Mouse (Mus musculus): Measurements from ENCODE around the gene Cd83. TPM values are rescaled to one million over a fixed set of nuclear protein-coding genes. Genes with fewer than 3 reads are reported as not detected.

Cd83 gene
- 1 to 10 TPM; 7.7 to 8.3 TPM for total RNA-seq (2021)

GRCm38 (mm10) chr13:43784725-43785711 is at the start of gene Cd83:
Gene Cd83, plus strand, starts transcription at chr13:43784775.
- DNase-seq (ENCODE audit: extremely low spot score in 1 of 2, low spot score in 2 of 2), result peak in 1 of 2 experiments; percentile 88
- intact Hi-C loops (cut with DNase I), result no loop called here

- intact Hi-C loops (cut with DNase I), result loop anchor here (10.0 kb wide), 1 partner anchor 175 kb away; the partner anchor contains the start of gene Mcur1
- peak; percentile 82 to 86 for DNase-seq (ENCODE audit: extremely low spot score in 1 of 2, low spot score in 2 of 2)
Measured at GRCm38 (mm10) chr13:43739598-43740275, 44.8 kb upstream of the Cd83 start.

DNA sequence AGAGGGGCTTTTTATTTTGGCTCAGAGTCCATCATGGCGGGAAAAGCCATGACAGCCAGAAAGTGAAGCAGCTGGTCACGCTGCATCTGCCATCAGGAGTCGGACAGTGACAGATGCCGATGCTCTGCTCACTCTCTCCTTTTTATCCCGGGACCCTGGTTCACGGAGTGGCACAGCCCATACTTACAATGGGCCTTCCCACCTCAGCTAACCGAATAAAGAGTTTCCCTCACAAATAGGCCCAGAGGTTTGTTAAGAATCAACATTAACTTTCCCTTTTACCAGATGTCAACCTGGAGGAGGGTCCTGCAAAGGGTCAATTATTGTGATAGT is 44.3 kb upstream of the Cd83 start:
- intact Hi-C loops (cut with DNase I), result no loop called here
- DNase-seq (ENCODE audit: extremely low spot score in 1 of 2, low spot score in 2 of 2), result no peak

- intact Hi-C loops (cut with DNase I), result no loop called here
- DNase-seq (ENCODE audit: extremely low spot score in 1 of 2, low spot score in 2 of 2), result no peak
Measured at GRCm38 (mm10) chr13:43742677-43743076, 41.9 kb upstream of the Cd83 start.

DNA sequence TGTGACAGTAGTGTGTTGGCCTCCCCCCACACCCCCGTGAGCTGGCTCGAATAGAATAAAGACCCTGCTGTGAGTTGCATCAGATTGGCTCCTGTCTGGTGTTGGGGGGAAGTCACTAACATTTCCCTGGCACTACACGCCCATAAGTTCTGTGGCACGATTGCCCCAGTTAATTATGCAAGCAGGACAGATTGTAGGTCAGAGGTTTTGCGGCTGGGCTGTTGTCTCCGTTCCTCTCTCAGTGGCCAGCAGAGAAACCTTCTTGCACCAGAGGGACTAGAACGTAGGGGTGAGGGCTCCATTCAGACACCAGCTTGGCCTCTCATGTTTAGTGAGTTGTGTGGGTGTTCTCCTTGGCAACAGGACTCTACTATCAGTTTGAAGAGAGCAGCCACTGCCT is 40.3 kb upstream of the Cd83 start:
- DNase-seq (ENCODE audit: extremely low spot score in 1 of 2, low spot score in 2 of 2), result no peak
- intact Hi-C loops (cut with DNase I), result no loop called here

DNA sequence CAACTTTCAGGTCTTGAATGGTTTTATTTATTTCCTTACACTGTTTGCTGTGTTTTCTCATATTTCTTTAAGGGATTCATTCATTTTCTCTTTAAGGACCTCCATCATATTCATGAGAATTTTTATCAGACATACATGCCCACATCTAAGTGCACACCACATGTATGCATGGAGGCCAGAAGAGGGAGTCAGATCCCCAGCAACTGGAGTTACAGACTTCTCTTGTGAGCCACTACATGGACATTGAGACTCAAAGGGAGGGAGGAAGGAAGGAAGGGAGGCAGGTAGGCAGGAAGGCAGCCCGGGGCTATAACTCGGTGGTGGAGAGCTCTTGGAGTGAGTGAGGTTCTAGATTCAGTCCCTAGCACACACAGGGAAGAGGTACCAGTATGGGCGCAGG is 34.3 kb upstream of the Cd83 start:
- intact Hi-C loops (cut with DNase I), result no loop called here
- DNase-seq (ENCODE audit: extremely low spot score in 1 of 2, low spot score in 2 of 2), result no peak

GRCm38 (mm10) chr13:43750966-43751365 is 33.6 kb upstream of the Cd83 start:
- intact Hi-C loops (cut with DNase I), result no loop called here
- DNase-seq (ENCODE audit: extremely low spot score in 1 of 2, low spot score in 2 of 2), result no peak

- DNase-seq (ENCODE audit: extremely low spot score in 1 of 2, low spot score in 2 of 2), result no peak
- intact Hi-C loops (cut with DNase I), result no loop called here
Measured at GRCm38 (mm10) chr13:43752407-43752806, 32.2 kb upstream of the Cd83 start.

- intact Hi-C loops (cut with DNase I), result no loop called here
Measured at GRCm38 (mm10) chr13:43753652-43754051, 30.9 kb upstream of the Cd83 start.

DNA sequence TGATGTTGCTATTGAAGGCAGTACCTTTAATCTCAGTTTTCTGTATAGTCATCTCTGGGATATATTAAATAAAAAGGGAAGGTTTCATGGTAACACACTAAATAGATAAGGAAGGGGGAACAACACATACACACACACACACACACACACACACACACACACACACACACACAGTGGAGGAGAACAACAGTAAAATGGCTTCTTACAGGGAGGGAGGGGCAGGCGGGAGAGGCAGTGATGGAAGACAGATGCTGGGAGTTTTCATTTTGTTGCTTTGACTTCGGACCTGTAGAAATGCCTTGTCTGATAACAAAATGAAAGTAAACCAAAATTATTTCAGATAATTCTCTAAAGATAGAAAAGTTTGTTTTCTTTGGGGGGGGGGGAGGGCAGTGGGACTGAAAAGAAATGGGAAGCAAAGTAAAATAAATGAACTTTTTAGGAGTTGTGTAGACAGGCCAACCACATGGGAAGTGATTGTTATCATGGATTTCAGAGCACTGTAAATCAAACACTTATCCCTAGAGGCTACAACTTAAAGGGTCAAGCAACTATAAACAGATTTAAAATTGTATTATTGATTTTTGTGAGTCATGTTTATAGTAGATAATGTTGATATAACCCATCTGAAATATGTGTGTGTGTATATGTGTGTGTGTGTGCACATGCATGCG is 30.0 kb upstream of the Cd83 start:
- no peak for DNase-seq (ENCODE audit: extremely low spot score in 1 of 2, low spot score in 2 of 2)
- intact Hi-C loops (cut with DNase I), result no loop called here

More at GRCm38 (mm10) chr13:43753652-43754051, 30.9 kb upstream of the Cd83 start:
- no peak for DNase-seq (ENCODE audit: extremely low spot score in 1 of 2, low spot score in 2 of 2)

- no peak for DNase-seq (ENCODE audit: extremely low spot score in 1 of 2, low spot score in 2 of 2)
- intact Hi-C loops (cut with DNase I), result no loop called here
Measured at GRCm38 (mm10) chr13:43755573-43755972, 29.0 kb upstream of the Cd83 start.

- no peak for DNase-seq (ENCODE audit: extremely low spot score in 1 of 2, low spot score in 2 of 2)
- intact Hi-C loops (cut with DNase I), result no loop called here
Measured at GRCm38 (mm10) chr13:43761156-43761855, 23.3 kb upstream of the Cd83 start.

GRCm38 (mm10) chr13:43762901-43763300 is 21.7 kb upstream of the Cd83 start:
- DNase-seq (ENCODE audit: extremely low spot score in 1 of 2, low spot score in 2 of 2), result no peak
- intact Hi-C loops (cut with DNase I), result no loop called here

- DNase-seq (ENCODE audit: extremely low spot score in 1 of 2, low spot score in 2 of 2), result no peak
- intact Hi-C loops (cut with DNase I), result no loop called here
Measured at GRCm38 (mm10) chr13:43763301-43763994, 21.1 kb upstream of the Cd83 start.

- DNase-seq (ENCODE audit: extremely low spot score in 1 of 2, low spot score in 2 of 2), result peak; percentile 60 to 63
Measured at GRCm38 (mm10) chr13:43763995-43764579, 20.5 kb upstream of the Cd83 start.

DNA sequence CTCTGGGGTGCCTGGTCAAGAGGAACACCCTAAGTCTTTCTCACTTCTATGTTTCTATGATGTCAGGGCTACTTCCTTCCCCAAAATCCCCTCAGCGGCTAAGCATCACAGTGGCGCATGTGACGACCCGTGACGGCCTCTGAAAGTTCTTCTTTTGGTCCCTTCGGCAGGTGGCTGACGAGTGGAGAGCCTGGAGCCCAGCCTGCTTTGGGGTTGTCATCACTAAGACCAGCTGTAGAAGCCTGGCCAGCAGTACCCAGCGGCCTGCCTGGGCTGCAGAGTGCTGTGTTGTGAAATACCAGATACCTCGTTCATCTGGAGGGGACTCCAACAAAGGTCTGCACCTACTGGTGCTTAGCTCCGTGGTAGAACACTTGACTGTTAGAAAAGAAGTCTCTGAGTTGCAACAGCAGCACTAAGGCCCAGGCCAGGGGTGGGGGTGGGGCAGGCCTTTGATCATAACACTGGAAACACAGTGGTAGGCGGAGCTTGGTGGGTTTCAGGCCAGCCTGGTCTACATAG is 19.2 kb upstream of the Cd83 start:
- intact Hi-C loops (cut with DNase I), result no loop called here
- DNase-seq (ENCODE audit: extremely low spot score in 1 of 2, low spot score in 2 of 2), result peak in 1 of 2 experiments; percentile 32

More at GRCm38 (mm10) chr13:43763995-43764579, 20.5 kb upstream of the Cd83 start:
- intact Hi-C loops (cut with DNase I), result no loop called here

GRCm38 (mm10) chr13:43766786-43767680 is 17.5 kb upstream of the Cd83 start:
- DNase-seq (ENCODE audit: extremely low spot score in 1 of 2, low spot score in 2 of 2), result no peak
- intact Hi-C loops (cut with DNase I), result no loop called here

Measured in left cerebral cortex, postnatal 10 days (tissue).